Mouse (Mus musculus): Measurements from ENCODE around the gene Calb2. TPM values are rescaled to one million over a fixed set of nuclear protein-coding genes. Genes with fewer than 3 reads are reported as not detected.

Gene Calb2
- not detected for polyA plus RNA-seq (2015; fragmentation: Illumina TruSeq; extraction: RNeasy Lipid Tissue Mini Kit (QIAGEN cat#74804); ENCODE audit: insufficient read depth, low replicate concordance)

DNA sequence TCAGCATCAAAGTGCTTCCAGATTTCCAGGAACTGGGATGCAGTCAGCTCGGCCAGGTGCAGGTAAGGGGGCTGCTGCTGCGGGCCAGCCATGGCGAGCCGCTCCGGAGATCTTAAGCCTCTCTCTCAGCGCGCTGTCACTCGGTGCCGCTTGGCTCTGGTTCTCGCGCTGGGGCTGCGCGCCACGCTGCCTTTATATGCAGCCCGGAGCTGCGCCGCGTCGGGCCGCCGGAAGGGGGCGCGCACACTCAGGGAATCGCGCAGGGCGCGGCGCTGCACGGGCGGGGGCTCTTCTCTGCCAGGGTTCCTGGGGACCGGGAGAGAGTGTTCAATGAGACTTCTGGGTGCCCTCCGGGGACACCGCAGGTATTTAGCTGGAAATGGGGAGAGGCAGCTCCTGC lies at the start of gene Calb2:
Gene Calb2 (minus strand): TSS at position 165 of the 400 bp plus-strand sequence.

DNA sequence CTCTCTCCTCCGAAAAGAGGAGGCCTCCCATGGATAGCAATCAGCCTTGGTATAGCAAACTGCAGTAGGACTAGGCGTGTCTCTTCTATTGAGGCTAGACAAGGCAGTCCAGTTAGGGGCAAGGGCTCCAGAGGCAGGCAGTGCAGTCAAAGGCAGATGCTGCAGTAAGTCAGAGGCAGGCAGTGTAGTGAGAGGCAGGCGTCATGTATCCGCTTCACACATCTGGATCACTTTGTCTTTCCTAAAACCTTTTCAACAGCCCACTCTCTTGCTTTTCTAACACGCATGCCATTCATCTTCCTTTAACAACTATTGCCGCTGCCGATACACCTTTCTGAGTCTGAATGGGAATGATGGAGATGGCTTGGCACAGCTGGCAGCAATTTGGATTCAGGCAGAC lies 47.4 kb upstream of the Calb2 start, which contains the start of gene Cmtr2:
Gene Cmtr2 (plus strand): TSS at position 301 of the 400 bp plus-strand sequence.

GRCm38 (mm10) chr8:110102653-110103052 lies 65.4 kb downstream of the Calb2 start, which contains the start of gene Gm17720:
Gm17720 (minus strand) TSS chr8:110102753.

GRCm38 (mm10) chr8:110100907-110101306 lies 67.1 kb downstream of the Calb2 start, which contains the start of gene Gm21964:
Gm21964 (plus strand) TSS chr8:110101207.

Other genes with a start within 250 kb of the Calb2 start
- gene Marveld3, start 206.0 kb downstream of the Calb2 start, polyA plus RNA-seq (2015; fragmentation: Illumina TruSeq; extraction: RNeasy Lipid Tissue Mini Kit (QIAGEN cat#74804); ENCODE audit: insufficient read depth, low replicate concordance), result not detected
- not detected for gene Tat, start 177.8 kb downstream of the Calb2 start, polyA plus RNA-seq (2015; fragmentation: Illumina TruSeq; extraction: RNeasy Lipid Tissue Mini Kit (QIAGEN cat#74804); ENCODE audit: insufficient read depth, low replicate concordance)
- gene Chst4, start 128.5 kb downstream of the Calb2 start, polyA plus RNA-seq (2015; fragmentation: Illumina TruSeq; extraction: RNeasy Lipid Tissue Mini Kit (QIAGEN cat#74804); ENCODE audit: insufficient read depth, low replicate concordance), result 0.30 TPM
- 0.61 TPM for gene Zfp612, start 88.5 kb downstream of the Calb2 start, polyA plus RNA-seq (2015; fragmentation: Illumina TruSeq; extraction: RNeasy Lipid Tissue Mini Kit (QIAGEN cat#74804); ENCODE audit: insufficient read depth, low replicate concordance)
- not detected for gene Gm21964, start 67.0 kb downstream of the Calb2 start, polyA plus RNA-seq (2015; fragmentation: Illumina TruSeq; extraction: RNeasy Lipid Tissue Mini Kit (QIAGEN cat#74804); ENCODE audit: insufficient read depth, low replicate concordance)
- gene Gm17720, start 65.5 kb downstream of the Calb2 start, polyA plus RNA-seq (2015; fragmentation: Illumina TruSeq; extraction: RNeasy Lipid Tissue Mini Kit (QIAGEN cat#74804); ENCODE audit: insufficient read depth, low replicate concordance), result not detected
- 7.0 TPM for gene Cmtr2, start 47.5 kb upstream of the Calb2 start, polyA plus RNA-seq (2015; fragmentation: Illumina TruSeq; extraction: RNeasy Lipid Tissue Mini Kit (QIAGEN cat#74804); ENCODE audit: insufficient read depth, low replicate concordance)
- gene Hydin, start 98.8 kb upstream of the Calb2 start, polyA plus RNA-seq (2015; fragmentation: Illumina TruSeq; extraction: RNeasy Lipid Tissue Mini Kit (QIAGEN cat#74804); ENCODE audit: insufficient read depth, low replicate concordance), result 0.04 TPM